Mouse (Mus musculus): ENCODE data around the gene Otor.

The Otor gene

DNA sequence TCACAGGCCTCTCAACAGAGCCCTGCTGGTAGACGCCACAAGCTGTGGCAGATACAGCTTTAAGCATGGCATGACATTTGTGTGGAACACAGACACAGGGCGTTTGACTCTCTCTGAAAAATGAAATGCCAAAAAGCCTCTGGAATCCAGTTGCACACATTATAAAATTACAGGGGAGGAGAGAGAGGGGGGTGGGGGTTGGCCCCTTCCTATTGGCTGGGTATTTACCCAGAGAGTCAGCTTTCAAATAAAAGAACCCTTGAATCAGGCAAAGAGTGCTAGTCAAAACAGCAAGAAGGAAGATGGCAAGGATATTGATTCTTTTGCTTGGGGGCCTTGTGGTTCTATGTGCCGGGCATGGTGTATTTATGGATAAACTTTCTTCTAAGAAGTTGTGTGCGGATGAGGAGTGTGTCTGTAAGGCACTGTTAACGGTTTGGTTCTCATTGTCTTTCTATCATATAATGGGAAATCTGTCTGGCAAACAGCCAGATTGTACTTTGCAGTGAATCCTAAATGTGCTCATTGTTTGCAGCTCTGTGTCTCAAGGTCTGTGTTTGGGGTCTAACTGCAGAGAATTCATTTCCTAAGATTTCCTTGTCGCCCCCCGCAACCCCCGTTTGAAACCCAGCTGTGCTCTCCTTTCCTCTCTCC lies at the start of gene Otor:
Gene Otor (plus strand): TSS at position 276 of the 654 bp plus-strand sequence.
- DNase-seq (ENCODE audit: low spot score), result no peak

DNA sequence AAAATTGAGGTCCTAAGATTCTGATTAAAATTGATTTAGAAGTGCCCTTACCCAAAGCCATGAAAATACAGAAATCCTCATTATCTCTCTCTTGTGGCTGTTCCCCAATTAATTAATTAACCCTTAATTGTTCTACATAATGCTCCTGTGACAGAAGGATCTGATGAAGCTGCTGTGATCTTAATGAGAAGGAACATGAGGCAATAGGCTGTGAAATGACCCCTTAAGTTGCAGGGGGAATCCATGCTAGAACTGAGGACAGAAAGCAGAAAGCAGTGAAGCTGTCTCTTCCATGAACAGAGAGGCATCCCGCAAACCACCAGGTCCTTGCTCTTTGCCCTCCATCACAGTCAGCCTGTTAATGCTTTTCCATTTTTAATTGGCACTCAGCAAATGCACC lies 47.0 kb upstream of the Otor start:
- DNase-seq (ENCODE audit: low spot score), result no peak

DNA sequence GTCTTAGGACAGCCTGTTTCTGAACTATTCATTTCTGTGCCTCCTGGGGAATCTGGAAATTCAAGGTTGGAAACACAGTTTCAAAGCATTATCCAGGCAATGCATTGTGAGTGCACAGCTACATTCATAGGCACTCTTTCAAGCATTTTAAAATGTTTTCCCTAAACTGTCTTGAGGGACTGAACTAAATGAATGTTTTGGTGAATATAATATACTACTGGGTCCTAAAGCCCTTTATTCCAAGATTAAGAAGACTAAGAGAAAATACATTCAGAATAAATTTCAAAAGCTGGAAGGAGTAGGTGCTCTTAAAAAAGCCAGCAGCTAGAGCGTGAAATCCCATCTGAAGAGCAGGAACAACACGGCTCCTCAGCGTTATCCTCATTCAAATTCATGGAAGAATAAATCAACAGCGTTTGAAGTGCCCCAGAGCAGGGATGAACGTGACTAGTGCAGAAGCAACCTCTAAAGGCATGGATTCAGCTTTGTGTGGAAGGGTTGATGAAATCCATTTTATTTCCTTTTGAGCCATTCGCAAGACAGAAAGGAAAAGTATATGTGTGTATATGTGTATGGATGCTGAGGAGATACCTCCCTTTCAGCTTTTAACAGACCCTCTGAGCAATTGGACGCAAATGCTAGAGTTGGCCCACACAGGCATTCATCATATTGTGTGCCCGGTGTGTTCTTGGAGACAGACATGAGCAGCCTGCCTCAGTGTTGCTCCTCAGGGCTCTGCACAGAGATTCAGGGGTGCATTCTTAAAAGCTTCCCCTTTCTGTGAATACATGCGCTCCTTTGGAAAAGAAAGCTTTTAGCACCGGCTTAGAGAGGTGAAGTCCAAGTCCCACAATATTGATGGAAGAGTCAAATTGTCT lies 45.7 kb upstream of the Otor start:
- DNase-seq (ENCODE audit: low spot score), result no peak

DNA sequence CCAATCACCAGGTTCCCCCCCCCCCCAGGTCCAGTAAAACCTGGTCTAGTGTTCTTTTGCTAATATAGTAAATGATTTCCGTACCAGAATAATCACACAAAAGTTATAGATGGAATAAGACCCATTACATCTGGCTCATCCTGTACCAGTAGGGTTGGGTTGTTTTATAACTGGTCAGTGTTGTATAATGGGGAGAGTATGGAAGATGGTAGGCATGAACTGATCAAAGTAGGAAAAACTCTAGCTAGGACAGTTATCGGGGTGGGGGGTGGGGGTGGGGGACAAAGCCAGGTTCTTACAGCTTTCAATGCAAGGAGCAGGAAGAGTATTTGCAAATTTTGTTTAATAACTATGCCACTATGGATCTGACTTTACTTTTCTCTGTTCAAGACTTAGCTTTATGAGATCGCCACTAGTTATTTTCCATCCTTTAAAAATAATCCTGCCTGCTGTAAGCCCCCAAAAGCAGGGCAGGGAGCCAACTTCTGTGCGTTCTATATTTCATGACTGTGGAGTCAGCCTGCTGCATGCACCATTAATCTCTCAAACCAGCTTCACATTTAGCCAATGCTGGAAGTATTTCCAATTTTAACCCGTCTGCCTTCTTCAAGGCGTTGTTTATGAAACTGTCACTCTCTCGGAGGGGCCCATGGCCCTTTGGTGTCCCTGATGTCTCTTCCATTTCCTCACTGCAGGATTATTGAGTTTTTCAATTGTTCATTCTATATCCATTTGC lies 43.8 kb upstream of the Otor start:
- no peak for DNase-seq (ENCODE audit: low spot score)

DNA sequence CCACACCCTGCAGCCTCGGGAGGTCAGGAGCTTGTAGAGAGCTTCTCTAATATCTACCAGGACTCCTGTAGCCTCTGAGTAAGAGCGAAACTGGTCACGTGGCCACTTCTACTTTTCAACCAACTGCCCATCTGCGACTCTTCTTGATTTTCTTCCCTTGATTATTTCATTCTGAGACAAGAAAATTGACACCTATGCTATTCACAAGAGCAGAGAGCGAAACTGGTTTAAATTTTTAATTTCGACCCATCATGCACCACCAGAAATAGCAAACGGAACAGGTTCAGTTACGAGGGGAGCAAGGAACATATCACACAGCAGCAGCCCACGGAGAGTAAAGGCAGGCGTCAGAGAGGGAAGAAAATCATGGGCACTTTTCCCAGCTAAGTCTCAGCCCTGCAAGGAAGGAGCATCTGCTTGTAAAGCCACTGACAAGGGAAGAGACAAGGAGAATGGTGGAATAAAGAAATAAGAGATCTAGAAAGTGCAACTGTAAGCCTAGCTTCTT lies 43.1 kb upstream of the Otor start:
- no peak for DNase-seq (ENCODE audit: low spot score)

DNA sequence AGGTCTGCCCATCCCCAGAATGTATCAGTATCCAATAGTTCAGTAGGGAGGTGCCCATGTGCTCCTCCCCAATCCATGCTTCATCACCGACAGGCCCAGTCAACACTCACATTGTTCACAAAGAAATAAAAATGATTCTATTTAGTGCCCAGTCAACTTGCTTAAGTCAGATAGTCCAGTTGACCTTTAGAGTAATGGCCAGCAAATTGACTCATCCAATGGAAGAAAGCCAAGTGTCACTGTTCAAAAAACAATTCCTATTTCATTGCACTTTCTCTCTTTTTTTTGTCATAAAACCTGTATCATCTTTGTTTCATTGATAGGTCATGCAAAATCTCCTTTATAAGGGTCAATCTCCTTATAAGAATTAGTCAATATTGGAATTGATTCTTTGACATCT lies 36.7 kb upstream of the Otor start:
- no peak for DNase-seq (ENCODE audit: low spot score)

DNA sequence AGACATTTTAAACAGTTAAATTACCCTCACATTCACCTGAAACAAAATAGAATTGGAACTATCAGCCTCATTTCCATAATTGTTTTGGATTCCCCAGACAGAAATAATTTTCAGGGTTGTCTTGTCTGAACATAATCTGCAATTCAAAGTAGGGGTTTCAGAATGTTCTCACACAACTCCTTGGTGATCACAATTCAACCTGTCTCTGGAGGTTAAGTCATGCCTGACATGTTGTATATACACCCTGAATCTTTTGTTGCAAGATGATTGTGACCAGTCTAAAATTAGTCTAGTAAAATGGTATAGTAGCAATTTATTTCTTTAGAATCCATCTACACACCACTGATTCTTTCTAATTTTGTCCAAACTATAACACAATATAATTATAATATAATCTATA lies 23.0 kb upstream of the Otor start:
- no peak for DNase-seq (ENCODE audit: low spot score)

DNA sequence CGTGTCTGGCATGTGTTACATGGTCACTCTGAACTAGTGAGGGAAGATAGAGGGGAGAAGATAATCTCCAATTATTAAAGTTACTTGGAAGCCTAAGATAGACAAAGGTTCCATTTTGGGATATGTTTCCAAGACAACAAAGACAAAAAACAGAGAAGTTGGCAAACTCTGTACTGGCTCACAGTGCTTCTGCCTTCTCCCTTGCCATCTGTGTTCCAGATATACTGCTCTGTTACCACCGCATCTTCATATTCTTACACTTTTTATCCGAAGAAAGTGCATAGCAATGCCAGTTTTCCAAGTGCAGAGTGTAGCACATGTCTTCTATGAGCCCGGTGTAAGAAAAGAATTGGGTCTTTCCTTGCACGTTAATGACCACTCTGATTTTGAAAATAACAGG lies 21.5 kb upstream of the Otor start:
- DNase-seq (ENCODE audit: low spot score), result no peak

DNA sequence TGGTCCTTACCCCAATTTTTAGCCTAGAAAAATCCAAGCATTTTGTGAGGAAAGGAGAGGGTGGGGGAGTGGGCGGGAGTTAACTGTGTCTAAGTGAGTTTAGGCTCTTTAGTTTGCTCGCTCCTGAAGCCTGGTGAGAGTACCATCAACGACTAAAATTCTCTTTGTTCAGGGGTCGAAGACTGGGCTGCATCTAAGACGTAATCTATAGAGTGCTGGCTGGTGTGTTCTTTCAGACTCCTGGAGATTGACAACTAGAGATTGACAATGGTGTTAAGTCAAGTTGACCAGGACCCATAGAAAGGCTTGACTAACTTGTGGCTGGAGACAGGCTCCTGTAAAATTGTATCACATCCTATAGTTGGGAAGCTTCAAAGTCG lies 15.9 kb upstream of the Otor start:
- DNase-seq (ENCODE audit: low spot score), result no peak

DNA sequence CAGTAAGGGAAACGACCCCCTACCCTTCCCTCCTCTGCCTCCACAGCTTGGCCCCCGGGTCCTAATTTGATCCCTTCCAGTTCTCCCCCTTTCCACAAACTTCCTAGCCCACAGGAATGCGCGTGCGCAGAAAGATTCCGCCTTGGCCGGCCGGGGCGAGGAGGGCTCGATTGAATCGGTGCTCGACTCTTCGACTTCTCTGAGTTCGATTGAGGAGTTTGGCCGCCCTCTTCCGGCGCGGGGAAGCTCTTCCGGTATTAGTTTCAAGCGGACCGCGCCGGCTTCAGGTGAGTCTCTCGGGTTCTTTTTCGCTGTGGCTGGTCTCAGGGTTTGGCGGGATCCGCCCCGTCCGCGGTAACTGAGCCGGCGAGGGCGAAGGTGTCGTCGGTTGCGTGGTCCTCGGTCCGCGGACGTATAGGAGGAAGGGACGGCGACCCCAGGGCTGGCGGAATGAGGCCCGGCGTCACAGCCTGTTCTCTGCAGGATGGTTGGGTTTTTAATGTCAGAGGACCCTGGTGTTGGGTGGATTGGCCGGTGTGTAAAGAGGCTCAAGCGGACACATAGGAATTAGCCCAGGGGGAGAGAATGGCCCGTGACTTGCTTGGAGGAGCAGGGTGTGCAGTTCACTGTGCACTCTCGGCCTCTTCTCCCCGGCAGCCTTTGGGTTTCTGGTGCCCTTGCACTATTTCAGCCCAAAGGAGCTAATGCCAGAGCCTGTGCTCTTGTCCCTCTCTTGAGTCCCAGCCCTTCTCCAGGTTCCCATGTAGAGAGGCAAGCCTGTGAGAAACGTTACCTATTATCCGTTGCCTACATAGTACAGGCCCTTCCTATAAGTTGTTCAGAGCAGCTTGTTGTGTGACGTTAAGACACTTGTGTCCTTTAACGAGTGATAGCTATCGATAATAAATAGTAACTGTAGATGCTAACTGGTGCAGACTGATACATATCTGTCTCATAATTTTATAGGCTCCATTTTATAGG lies 15.2 kb upstream of the Otor start, which contains the start of gene Snrpb2:
Gene Snrpb2 (plus strand): TSS at position 228 of the 981 bp plus-strand sequence.
- peak; percentile 77 for DNase-seq (ENCODE audit: low spot score)

DNA sequence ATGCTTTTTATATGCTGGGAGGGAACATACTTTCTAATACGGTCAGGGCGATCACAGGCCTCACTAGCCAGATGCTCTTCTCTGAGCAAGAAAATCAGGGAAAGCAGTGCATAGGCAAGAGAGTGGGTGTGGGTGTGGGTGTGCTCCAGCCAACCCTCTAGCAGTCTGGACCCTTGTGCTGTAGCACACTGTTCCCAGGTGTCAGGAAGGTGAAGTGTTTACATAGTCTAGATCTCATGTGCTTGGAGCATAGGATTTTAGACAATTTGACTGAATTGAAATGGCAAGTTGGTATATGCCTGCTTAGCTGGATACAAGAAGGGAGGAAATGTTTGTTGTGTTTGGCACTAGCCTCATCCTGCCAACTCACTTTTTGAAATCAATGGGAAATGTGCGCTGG lies 12.4 kb upstream of the Otor start:
- no peak for DNase-seq (ENCODE audit: low spot score)

DNA sequence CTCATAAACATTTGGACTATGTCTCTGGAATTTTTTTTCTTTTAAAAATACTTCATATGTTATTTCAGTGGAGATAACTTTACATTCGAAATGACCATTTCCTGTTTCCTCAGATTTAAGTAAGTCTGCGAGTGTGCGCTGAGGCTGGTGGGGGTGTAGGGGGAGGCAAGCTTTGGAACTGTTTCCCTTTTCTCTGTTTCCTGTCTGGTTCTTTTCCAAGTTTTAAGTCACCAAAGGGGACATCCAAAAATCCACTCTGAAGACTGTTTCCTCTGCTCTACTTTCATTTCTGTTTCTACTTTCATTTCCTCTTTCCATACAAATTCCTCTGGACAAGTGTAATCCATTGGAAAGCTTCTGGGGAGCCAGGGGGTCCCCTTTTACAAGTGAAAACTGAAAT lies 3.4 kb downstream of the Otor start:
- no peak for DNase-seq (ENCODE audit: low spot score)

DNA sequence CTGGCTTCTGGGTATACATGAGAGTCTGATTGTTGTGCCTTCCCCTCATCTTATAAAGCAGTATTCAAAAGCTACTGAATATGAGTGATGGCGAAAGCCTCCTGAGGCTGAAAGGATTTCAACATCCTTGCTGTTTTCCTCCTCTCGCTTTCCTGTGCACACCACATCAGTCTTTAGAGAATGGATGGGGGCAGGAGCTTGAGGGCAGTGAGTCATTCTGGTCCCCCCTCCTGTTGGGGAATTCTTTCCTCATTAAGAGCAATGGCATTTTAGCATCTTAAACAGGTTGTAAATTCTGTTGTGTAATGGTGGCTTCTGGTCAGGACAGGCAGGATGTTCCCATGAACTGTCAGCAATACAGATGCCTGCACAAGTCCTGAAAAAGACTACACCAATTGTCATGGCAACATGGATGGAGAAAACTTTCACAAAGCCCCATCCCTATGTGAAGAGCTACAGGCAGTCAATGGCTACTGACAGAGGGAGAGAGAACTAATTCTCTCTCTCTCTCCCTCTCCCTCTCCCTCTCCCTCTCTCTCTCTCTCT lies 6.7 kb downstream of the Otor start:
- no peak for DNase-seq (ENCODE audit: low spot score)

DNA sequence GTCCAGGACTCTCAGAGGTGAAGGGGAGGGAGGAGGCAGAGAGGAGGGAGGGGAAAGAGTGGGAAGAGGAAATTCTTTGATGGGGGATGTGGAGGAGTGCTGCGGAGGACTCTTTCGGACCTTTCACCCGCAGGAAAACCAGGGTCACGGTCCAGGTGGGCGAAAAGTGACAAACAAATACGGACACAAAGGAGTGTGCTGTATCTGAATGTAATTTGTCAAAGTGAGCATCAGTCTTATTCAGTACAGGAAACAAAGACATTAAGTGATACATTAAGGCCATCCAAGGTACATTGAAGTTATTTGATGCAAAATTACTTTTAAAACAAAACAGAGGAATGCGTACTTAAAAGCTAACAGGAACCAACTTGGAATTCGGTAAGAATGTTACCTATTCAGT lies 11.6 kb downstream of the Otor start:
- DNase-seq (ENCODE audit: low spot score), result no peak

DNA sequence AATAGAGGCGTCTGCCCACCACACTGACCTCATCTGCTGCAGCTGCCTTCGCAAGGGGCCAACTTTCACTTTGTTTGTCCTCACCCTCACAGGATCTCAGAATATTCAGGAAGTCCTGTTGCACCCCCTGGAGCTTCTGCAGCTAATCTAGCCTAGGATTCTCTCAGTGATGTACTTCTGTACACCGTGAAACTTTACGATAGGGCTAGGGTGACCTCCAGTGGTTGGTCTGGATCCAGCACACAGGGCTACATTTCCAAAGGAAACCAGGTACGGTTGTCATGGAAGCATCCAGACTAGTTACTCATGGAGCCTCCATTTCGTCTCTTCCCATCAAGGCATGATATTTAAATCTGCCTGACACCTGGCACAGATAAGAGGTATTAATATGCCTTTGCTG lies 15.5 kb downstream of the Otor start:
- DNase-seq (ENCODE audit: low spot score), result peak; percentile 29

DNA sequence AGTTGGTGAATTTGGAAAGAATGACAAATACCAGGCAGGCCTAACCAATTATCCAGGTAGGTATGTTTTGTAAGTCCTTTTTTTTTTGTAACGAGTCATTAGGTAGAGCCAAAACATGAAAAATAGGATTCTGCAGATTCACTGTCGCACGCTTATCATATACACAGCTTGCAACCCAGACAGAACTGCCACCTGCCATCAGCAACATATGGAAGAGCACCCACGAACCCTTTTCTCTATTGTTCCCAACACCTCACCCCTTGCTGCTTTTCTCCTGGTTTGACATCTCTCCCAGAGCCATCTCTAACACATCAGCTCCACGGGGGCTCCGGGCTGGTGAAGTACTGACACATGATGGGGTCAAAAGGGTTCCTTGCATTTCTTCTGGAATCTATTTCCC lies 16.5 kb downstream of the Otor start:
- DNase-seq (ENCODE audit: low spot score), result no peak

DNA sequence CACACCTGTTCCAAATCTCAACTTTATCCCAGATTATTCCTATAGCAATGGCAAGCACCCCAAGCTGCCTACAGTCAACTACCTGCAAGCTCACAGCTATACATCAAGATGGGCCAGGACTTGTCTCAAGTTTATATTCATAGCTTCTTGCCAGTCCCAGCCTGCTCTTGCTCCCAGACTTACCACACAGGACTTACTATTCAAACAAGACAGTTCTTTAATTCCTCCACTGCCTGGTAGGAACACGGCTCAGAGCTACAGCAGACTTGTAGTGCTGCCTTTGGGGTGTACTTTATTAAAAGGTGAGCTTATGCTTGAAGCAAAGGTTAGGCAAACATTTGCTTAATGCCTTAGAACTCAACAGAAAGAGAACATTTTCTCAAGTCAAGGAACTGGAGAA lies 18.9 kb downstream of the Otor start:
- DNase-seq (ENCODE audit: low spot score), result no peak

DNA sequence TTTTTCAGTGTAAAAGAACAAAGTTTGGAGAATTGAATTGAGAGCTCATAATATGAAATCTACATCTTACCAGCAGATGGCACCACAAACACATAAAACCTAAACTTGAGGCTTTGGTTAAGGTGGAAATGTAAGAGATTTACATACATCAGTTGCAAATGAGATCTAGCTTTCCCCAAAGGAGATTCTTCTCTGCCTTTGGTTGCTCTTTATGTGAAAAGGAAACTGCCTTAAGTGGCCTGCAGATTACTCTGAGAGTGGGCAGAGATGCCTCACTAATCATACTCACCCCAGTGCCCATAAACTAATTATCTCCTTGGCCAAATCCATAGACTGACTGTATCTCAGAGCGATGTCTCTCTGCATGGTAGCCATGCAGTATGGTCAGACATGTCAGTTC lies 35.6 kb downstream of the Otor start:
- DNase-seq (ENCODE audit: low spot score), result no peak

DNA sequence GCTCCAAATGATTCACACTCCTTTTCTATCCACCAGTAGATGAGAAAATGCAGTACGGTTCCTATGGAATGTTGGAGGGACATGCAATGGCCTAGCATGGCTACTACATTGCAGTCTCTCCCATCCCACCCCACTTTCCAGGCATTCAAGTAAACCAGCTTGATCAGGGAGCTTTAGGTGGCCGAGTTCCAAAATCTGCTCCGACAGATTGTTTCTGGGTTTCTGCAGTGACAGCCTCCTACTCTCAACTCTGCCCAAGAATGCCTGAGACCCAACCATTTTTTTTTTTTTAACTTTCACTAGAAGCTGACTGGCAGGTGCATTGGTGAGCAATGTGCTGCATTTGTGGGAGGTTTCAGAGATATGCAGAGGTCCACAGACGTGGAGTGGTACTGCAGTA lies 36.4 kb downstream of the Otor start:
- no peak for DNase-seq (ENCODE audit: low spot score)

DNA sequence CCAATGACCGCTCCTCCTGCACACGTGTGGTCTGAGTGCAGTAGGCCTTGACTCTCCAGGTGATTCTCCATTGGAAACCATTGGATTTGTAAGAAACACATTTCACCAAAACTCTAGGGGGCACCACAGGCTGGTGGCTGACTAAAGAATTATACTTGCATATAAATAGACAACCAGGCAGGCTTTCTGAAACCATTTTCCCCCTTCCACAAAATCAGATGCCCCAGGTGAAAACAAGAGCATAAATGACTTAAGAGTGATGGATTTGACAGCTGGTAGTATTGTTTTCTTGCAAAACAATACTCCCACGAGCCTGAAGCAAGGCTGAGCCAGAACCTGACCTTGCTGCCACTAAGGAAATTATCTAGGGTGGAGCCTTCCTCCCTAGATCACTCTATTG lies 39.2 kb downstream of the Otor start:
- no peak for DNase-seq (ENCODE audit: low spot score)

DNA sequence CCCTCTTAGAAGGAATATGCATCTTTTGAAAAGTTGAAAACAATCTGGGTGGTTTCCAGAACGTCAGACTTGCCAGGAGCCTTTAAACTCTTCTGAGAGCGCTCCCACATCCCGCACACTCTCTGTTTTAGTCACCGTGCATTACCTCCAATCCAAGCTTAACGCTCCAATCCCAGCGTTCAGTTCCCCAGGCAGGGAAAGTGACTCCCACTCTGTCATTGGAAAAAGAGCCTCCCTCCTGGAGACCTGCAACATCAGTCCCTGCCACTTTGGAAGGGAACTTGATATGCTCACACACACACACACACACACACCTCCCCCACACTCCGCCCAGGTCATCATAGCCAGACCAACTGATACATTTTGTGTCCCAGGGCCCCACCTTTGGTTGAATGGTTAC lies 39.9 kb downstream of the Otor start:
- DNase-seq (ENCODE audit: low spot score), result no peak

All from ovary, adult 18-20 months (tissue).